Mouse (Mus musculus): Measurements from ENCODE around the gene 4933407L21Rik. TPM values are rescaled to one million over a fixed set of nuclear protein-coding genes. Genes with fewer than 3 reads are reported as not detected.

The 4933407L21Rik gene
- polyA plus RNA-seq (2014; fragmentation: Illumina TruSeq; extraction: RNeasy Lipid Tissue Mini Kit (QIAGEN cat#74804); ENCODE audit: low read depth, low replicate concordance) = not detected

DNA sequence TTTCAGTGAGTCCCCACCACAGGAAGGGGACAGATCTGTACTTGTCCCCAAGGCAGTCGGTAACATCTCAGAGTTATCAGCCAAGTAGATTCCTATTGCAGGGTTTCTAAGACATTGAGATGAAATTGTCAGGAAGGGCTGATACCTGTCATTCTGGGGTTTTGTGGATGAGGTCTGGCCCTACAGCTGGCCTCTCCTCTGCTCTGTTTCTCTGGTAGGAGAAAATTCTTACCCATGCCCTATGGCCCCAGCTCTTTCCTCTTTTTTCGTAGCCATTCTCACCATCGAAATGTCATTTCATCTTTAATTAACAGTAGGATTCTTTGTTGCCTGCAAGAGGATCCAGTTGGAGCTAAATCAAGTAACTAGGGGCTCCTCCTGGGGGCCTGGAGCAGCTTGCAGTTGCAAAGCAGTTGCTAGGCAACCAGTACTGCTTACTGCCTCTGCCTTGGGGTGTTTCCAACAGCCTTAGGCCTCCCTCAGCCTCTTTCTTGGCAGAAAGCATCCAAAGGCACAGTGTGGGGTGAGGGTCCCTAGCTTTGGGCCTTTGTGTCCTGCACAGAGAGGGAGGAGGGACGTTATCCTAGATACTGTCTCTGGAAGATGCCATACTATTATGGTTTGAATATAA, at the start of gene 4933407L21Rik:
Gene 4933407L21Rik (plus strand): TSS at position 427 of the 631 bp plus-strand sequence.

GRCm38 (mm10) chr1:85894231-85894747, 34.0 kb upstream of the 4933407L21Rik start, which contains the start of gene Itm2c:
Gene Itm2c, plus strand, starts transcription at chr1:85894281.

DNA sequence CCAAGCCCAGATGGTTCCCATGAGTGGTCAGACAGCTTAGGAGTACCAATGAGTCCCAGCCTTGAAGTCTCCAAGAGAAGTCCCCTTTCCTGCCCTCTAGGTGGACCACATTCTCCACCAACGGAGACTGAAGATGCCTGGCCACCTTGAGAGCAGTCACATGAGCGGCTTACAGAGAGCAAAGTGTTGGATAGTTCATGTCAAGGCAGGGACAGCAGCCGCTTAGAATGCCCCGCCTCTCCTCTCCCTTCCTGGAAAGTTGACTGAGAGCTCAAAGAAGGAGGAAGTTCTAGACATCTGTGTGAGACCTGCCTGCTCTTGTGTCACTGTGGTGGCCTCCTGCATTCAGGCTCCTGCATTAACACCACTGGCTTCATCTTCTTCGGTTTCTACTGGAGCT, 32.6 kb downstream of the 4933407L21Rik start, which contains the start of gene Gpr55:
Gene Gpr55 (minus strand): TSS at position 135 of the 400 bp plus-strand sequence.

Other genes with a start within 250 kb of the 4933407L21Rik start
- 1.7 TPM for gene A630001G21Rik, start 149.8 kb upstream of the 4933407L21Rik start, polyA plus RNA-seq (2014; fragmentation: Illumina TruSeq; extraction: RNeasy Lipid Tissue Mini Kit (QIAGEN cat#74804); ENCODE audit: low read depth, low replicate concordance)
- gene Cab39, start 135.0 kb upstream of the 4933407L21Rik start, polyA plus RNA-seq (2014; fragmentation: Illumina TruSeq; extraction: RNeasy Lipid Tissue Mini Kit (QIAGEN cat#74804); ENCODE audit: low read depth, low replicate concordance) = 87.7 TPM
- 66.3 TPM for gene Itm2c, start 34.2 kb upstream of the 4933407L21Rik start, polyA plus RNA-seq (2014; fragmentation: Illumina TruSeq; extraction: RNeasy Lipid Tissue Mini Kit (QIAGEN cat#74804); ENCODE audit: low read depth, low replicate concordance)
- not detected for gene Gpr55, start 32.5 kb downstream of the 4933407L21Rik start, polyA plus RNA-seq (2014; fragmentation: Illumina TruSeq; extraction: RNeasy Lipid Tissue Mini Kit (QIAGEN cat#74804); ENCODE audit: low read depth, low replicate concordance)
- not detected for gene Spata3, start 88.3 kb downstream of the 4933407L21Rik start, polyA plus RNA-seq (2014; fragmentation: Illumina TruSeq; extraction: RNeasy Lipid Tissue Mini Kit (QIAGEN cat#74804); ENCODE audit: low read depth, low replicate concordance)
- gene 2810459M11Rik, start 117.4 kb downstream of the 4933407L21Rik start, polyA plus RNA-seq (2014; fragmentation: Illumina TruSeq; extraction: RNeasy Lipid Tissue Mini Kit (QIAGEN cat#74804); ENCODE audit: low read depth, low replicate concordance) = not detected
- 110 TPM for gene Psmd1, start 135.9 kb downstream of the 4933407L21Rik start, polyA plus RNA-seq (2014; fragmentation: Illumina TruSeq; extraction: RNeasy Lipid Tissue Mini Kit (QIAGEN cat#74804); ENCODE audit: low read depth, low replicate concordance)
- not detected for gene Htr2b, start 183.5 kb downstream of the 4933407L21Rik start, polyA plus RNA-seq (2014; fragmentation: Illumina TruSeq; extraction: RNeasy Lipid Tissue Mini Kit (QIAGEN cat#74804); ENCODE audit: low read depth, low replicate concordance)
- gene Gm21972, start 205.2 kb downstream of the 4933407L21Rik start, polyA plus RNA-seq (2014; fragmentation: Illumina TruSeq; extraction: RNeasy Lipid Tissue Mini Kit (QIAGEN cat#74804); ENCODE audit: low read depth, low replicate concordance) = not detected
- gene Armc9, start 226.3 kb downstream of the 4933407L21Rik start, polyA plus RNA-seq (2014; fragmentation: Illumina TruSeq; extraction: RNeasy Lipid Tissue Mini Kit (QIAGEN cat#74804); ENCODE audit: low read depth, low replicate concordance) = 3.4 TPM

Measured in heart, adult 10 weeks (tissue).